Mouse (Mus musculus) retina, postnatal 7 days (tissue): ENCODE measurements at regions not wholly inside any gene's neighbourhood (a gene's known extent, or its start where the extent isn't known, plus 50 kb on each side); places are given as distances from the start of the nearest gene placed in this dataset.

Experiments
- DNase-seq: peaks from one replicate; pipeline ENCODE4 v3.0.0-alpha.2; 2012; ENCODE audit warnings: low read depth, low spot score

GRCm38 (mm10) chr3:35360515-35360914, 393.4 kb upstream of the Atp11b start:
- DNase-seq = no peak

GRCm38 (mm10) chr3:35361086-35361485, 392.8 kb upstream of the Atp11b start:
- no peak for DNase-seq

- DNase-seq = no peak
Observed at GRCm38 (mm10) chr3:35365431-35365830, 388.5 kb upstream of the Atp11b start.

- DNase-seq = no peak
Observed at GRCm38 (mm10) chr3:35372276-35372675, 381.6 kb upstream of the Atp11b start.

- DNase-seq = no peak
Observed at GRCm38 (mm10) chr3:35387386-35387785, 366.5 kb upstream of the Atp11b start.

- DNase-seq = no peak
Observed at GRCm38 (mm10) chr3:35392657-35393056, 361.2 kb upstream of the Atp11b start.

- no peak for DNase-seq
Observed at GRCm38 (mm10) chr3:35400213-35400612, 353.7 kb upstream of the Atp11b start.

- no peak for DNase-seq
Observed at GRCm38 (mm10) chr3:35402666-35403065, 351.2 kb upstream of the Atp11b start.

- DNase-seq = no peak
Observed at GRCm38 (mm10) chr3:35403952-35404351, 350.0 kb upstream of the Atp11b start.

GRCm38 (mm10) chr3:35404492-35405390, 349.2 kb upstream of the Atp11b start:
- DNase-seq = no peak

- peak; percentile 14 for DNase-seq
Observed at GRCm38 (mm10) chr3:35405621-35406079, 348.3 kb upstream of the Atp11b start.

GRCm38 (mm10) chr3:35437687-35438086, 316.2 kb upstream of the Atp11b start:
- no peak for DNase-seq

GRCm38 (mm10) chr3:35462858-35463257, 291.0 kb upstream of the Atp11b start:
- no peak for DNase-seq

- DNase-seq = no peak
Observed at GRCm38 (mm10) chr3:35464212-35464911, 289.5 kb upstream of the Atp11b start.

- DNase-seq = no peak
Observed at GRCm38 (mm10) chr3:35465956-35466355, 287.9 kb upstream of the Atp11b start.

- DNase-seq = no peak
Observed at GRCm38 (mm10) chr3:35473351-35473750, 280.6 kb upstream of the Atp11b start.

- DNase-seq = no peak
Observed at GRCm38 (mm10) chr3:35474361-35474760, 279.5 kb upstream of the Atp11b start.

GRCm38 (mm10) chr3:35475326-35475725, 278.6 kb upstream of the Atp11b start:
- DNase-seq = no peak

GRCm38 (mm10) chr3:35480714-35481695, 272.9 kb upstream of the Atp11b start:
- no peak for DNase-seq

- DNase-seq = no peak
Observed at GRCm38 (mm10) chr3:35481841-35482240, 272.1 kb upstream of the Atp11b start.

- peak; percentile 66 for DNase-seq
Observed at GRCm38 (mm10) chr3:35482296-35482695, 271.6 kb upstream of the Atp11b start.
